Mouse (Mus musculus) lung, postnatal 4 days (tissue): Measurements from ENCODE around the gene Plekhb1.

Source experiments
- DNase-seq, 2 experiments: peaks; one replicate each; pipeline ENCODE4 v3.0.0; 2021

The Plekhb1 gene

GRCm38 (mm10) chr7:100662231-100662630, at the start of gene Plekhb1:
Gene Plekhb1 (minus strand): TSS chr7:100662414.
- DNase-seq, result no peak

- DNase-seq, result no peak
Observed at GRCm38 (mm10) chr7:100706883-100707480, 44.8 kb upstream of the Plekhb1 start.

- DNase-seq, result peak; percentile 97 to 99
Observed at GRCm38 (mm10) chr7:100706143-100706841, 44.1 kb upstream of the Plekhb1 start, which contains the start of gene Fam168a. Gene Fam168a (plus strand): TSS chr7:100706635.

- peak in 1 of 2 experiments; percentile 29 for DNase-seq
Observed at GRCm38 (mm10) chr7:100699771-100700770, 37.9 kb upstream of the Plekhb1 start.

- DNase-seq, result no peak
Observed at GRCm38 (mm10) chr7:100693199-100693598, 31.0 kb upstream of the Plekhb1 start.

- DNase-seq, result no peak
Observed at GRCm38 (mm10) chr7:100688471-100688870, 26.3 kb upstream of the Plekhb1 start.

GRCm38 (mm10) chr7:100685061-100686030, 23.1 kb upstream of the Plekhb1 start:
- DNase-seq, result peak; percentile 78 to 85

GRCm38 (mm10) chr7:100684538-100684937, 22.3 kb upstream of the Plekhb1 start:
- DNase-seq, result peak in 1 of 2 experiments; percentile 75

GRCm38 (mm10) chr7:100684081-100684480, 21.9 kb upstream of the Plekhb1 start:
- DNase-seq, result no peak

- DNase-seq, result no peak
Observed at GRCm38 (mm10) chr7:100683241-100683640, 21.0 kb upstream of the Plekhb1 start.

GRCm38 (mm10) chr7:100681132-100681531, 18.9 kb upstream of the Plekhb1 start:
- no peak for DNase-seq

GRCm38 (mm10) chr7:100678948-100679880, 17.0 kb upstream of the Plekhb1 start:
- peak; percentile 18 to 52 for DNase-seq

GRCm38 (mm10) chr7:100678052-100678451, 15.8 kb upstream of the Plekhb1 start:
- no peak for DNase-seq

GRCm38 (mm10) chr7:100674941-100675340, 12.7 kb upstream of the Plekhb1 start:
- DNase-seq, result no peak

GRCm38 (mm10) chr7:100673452-100673851, 11.2 kb upstream of the Plekhb1 start:
- no peak for DNase-seq

- DNase-seq, result no peak
Observed at GRCm38 (mm10) chr7:100670646-100671045, 8.4 kb upstream of the Plekhb1 start.

GRCm38 (mm10) chr7:100663729-100664304, 1.6 kb upstream of the Plekhb1 start:
- DNase-seq, result no peak

- DNase-seq, result peak; percentile 91 to 92
Observed at GRCm38 (mm10) chr7:100663190-100663589, 976 bp upstream of the Plekhb1 start.

GRCm38 (mm10) chr7:100661264-100661663, 950 bp downstream of the Plekhb1 start:
- no peak for DNase-seq

- peak; percentile 81 to 83 for DNase-seq
Observed at GRCm38 (mm10) chr7:100658093-100658578, 4.1 kb downstream of the Plekhb1 start.
